Mouse (Mus musculus): ENCODE results near the gene Zfhx3.

- TF ChIP-seq CTCF (conservative IDR thresholded peaks at IDR 0.05; ENCODE audit: insufficient read depth, insufficient read length, low read depth, low read length) (no peak), POLR2A (IDR thresholded peaks at IDR 0.05; ENCODE audit: low read depth, low read length) (no peak)
Observed at GRCm38 (mm10) chr8:108709928-108710606, 767.6 kb downstream of the Zfhx3 start.

Measured in kidney, adult 2 months (tissue).